Comparison of ENCODE assay signal across 9 mouse cellular contexts in the genomic region with DNA sequence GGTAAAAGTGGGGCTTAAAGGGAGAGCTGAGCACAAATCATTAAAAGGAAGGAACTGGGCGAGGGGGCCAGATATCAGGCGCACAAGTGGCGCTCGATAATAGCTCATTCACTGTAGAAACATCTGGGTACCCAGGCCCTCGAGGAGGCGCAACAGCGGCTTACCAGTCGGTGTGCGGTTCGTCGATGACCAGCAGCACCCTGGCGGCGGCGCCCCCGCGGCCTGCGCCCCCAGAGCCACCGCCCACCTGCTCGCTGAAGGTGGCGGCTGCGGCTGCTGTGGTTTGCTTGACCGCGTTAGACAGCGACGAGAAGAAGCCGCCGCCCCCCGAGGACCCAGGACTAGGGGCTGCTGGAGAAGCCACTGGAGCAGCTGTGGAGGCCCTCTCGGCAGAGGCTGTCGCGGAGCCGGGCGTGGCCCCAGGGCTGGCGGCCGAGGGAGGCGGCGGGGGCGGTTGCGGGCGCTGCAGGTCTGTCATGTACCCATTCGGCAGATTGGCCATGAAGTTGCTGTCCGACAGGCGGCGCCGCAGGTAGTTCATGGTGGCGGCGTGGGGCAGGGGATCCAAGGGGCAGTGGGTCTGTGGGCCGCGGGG. TPM values are rescaled to one million over a fixed set of nuclear protein-coding genes. Genes with fewer than 3 reads are reported as not detected.
DNase-seq lines count a peak whose midpoint lies in the region; ATAC-seq and TF ChIP-seq lines count a peak whose summit lies in the region.
"Had no signal": no experiment of that assay in that cellular context is flagged by ENCODE, and none has a peak within 500 bp of the region (broad histone marks: within the 10 kb centered on the region; RNA-seq: fewer than 3 reads in every experiment).

No protein-coding gene starts in this region.

- no peaks in the 10 kb centered on the region for H3K36me3 ChIP-seq in heart, adult 2 months (ENCODE audit: control insufficient read depth, insufficient read depth, low read length)
- H3K36me3 ChIP-seq in hindbrain, embryonic 13.5 days = peaks cover 6% of the 10 kb centered on the region
- H3K36me3 ChIP-seq in midbrain, embryonic 12.5 days = no peaks in the 10 kb centered on the region

- TF ChIP-seq EP300 in heart, adult 2 months (IDR thresholded peaks at IDR 0.05; ENCODE audit: insufficient read depth, low read depth, low read length) = no peak

- H3K4me2 ChIP-seq in hindbrain, embryonic 13.5 days = peak overlapping the region; percentile 63
- H3K4me2 ChIP-seq in midbrain, embryonic 12.5 days (replicated peaks) = peak overlapping the region; percentile 59

- DNase-seq in heart, adult 2 months = peak in 1 of 2 experiments; percentile 35
- no peak for DNase-seq in heart, adult 8-10 months (ENCODE audit: low spot score)
- DNase-seq in right cerebral cortex, postnatal 4 days = peak; percentile 22
- DNase-seq in right cerebral cortex, postnatal 25 days = no peak
- DNase-seq in urinary bladder, postnatal 14 days (ENCODE audit: low spot score) = no peak
- no peak for DNase-seq in testis, postnatal 10 days (ENCODE audit: low spot score)

- 17% methylated on average over 49 of the region's 49 CpGs for WGBS in heart, adult 2 months
- WGBS in hindbrain, embryonic 13.5 days = 20% methylated on average over 46 of the region's 49 CpGs
- whole genome bisulfite sequencing in midbrain, embryonic 12.5 days = 24% methylated on average over 46 of the region's 49 CpGs

- intact Hi-C loops in heart, adult 2 months (cut with DNase I) = no loop called here

- TF ChIP-seq CTCF in heart, adult 2 months (IDR thresholded peaks at IDR 0.05) = no peak

- 0 out of 2 replicates have a peak, but pooled peaks cover 2% of the 10 kb centered on the region for H3K27me3 ChIP-seq in heart, adult 2 months (ENCODE audit: control insufficient read depth, insufficient read depth, low read length)
- H3K27me3 ChIP-seq in hindbrain, embryonic 13.5 days = no peaks in the 10 kb centered on the region
- H3K27me3 ChIP-seq in midbrain, embryonic 12.5 days = no peaks in the 10 kb centered on the region

- no peak overlapping the region for H3K27ac ChIP-seq in heart, adult 2 months
- H3K27ac ChIP-seq in hindbrain, embryonic 13.5 days = peak overlapping the region; percentile 86
- H3K27ac ChIP-seq in midbrain, embryonic 12.5 days (replicated peaks) = no peak overlapping the region; the same call in 1 of the 2 replicates

- peak overlapping the region; percentile 29 for H3K9ac ChIP-seq in heart, adult 2 months (ENCODE audit: low read depth, low read length)
- H3K9ac ChIP-seq in hindbrain, embryonic 13.5 days = peak overlapping the region; percentile 79
- H3K9ac ChIP-seq in midbrain, embryonic 12.5 days (replicated peaks) = peak overlapping the region; percentile 60

- no peaks in the 10 kb centered on the region for H3K9me3 ChIP-seq in hindbrain, embryonic 13.5 days
- H3K9me3 ChIP-seq in midbrain, embryonic 12.5 days = no peaks in the 10 kb centered on the region

- peak; percentile 71 for ATAC-seq in hindbrain, embryonic 13.5 days (ENCODE audit: low FRiP score)
- ATAC-seq in midbrain, embryonic 12.5 days (ENCODE audit: low FRiP score, low read depth) = peak; percentile 72

- TF ChIP-seq POLR2A in heart, adult 2 months (IDR thresholded peaks at IDR 0.05; ENCODE audit: insufficient read depth, low read depth, low read length) = no peak

- no peaks in the 10 kb centered on the region for H3K4me1 ChIP-seq in heart, adult 2 months (ENCODE audit: control insufficient read depth, insufficient read depth, low read length)
- H3K4me1 ChIP-seq in hindbrain, embryonic 13.5 days (replicated peaks) = peaks cover 15% of the 10 kb centered on the region
- no peaks in the 10 kb centered on the region for H3K4me1 ChIP-seq in midbrain, embryonic 12.5 days

- peak overlapping the region; percentile 35; the same call in 1 of the 2 replicates for H3K4me3 ChIP-seq in heart, adult 2 months
- H3K4me3 ChIP-seq in hindbrain, embryonic 13.5 days = peak overlapping the region; percentile 56
- H3K4me3 ChIP-seq in midbrain, embryonic 12.5 days = peak overlapping the region; percentile 56

- no peaks in the 10 kb centered on the region for H3K79me2 ChIP-seq in heart, adult 2 months (replicated peaks; ENCODE audit: control insufficient read depth, insufficient read depth, low read length)

RNA-seq across cellular contexts. Expression of gene Syn1, which starts 0.5 kb away (rescaled TPM):
- total RNA-seq in heart, adult 2 months (2021) = under 1 TPM; 0.16 to 0.31 TPM
- polyA plus RNA-seq in heart, adult 2 months (2012; rRNA removed) = 0.35 and 0.57 TPM in 2 replicates
- total RNA-seq in heart, adult 8-10 months (2022) = under 1 TPM; 0.19 to 0.28 (median 0.22) TPM
- 39.9 and 41.3 TPM in 2 replicates for polyA plus RNA-seq in hindbrain, embryonic 13.5 days (2015; fragmentation: Nextera tagmentation; extraction: Ambion mirVana)
- polyA plus RNA-seq in midbrain, embryonic 12.5 days (2016; fragmentation: Nextera tagmentation; extraction: Ambion mirVana) = 18.5 and 23.4 TPM in 2 replicates
- total RNA-seq: hematopoietic stem cell, adult 5-6 weeks had no signal

RNA-seq across cellular contexts. Expression of gene Cfp, which starts 11.0 kb away (rescaled TPM):
- total RNA-seq in heart, adult 2 months (2021) = 10 to 100 TPM in 1 of 2 experiments, 1 to 10 TPM in 1; 7.9 to 12.8 TPM
- 10.8 and 12.2 TPM in 2 replicates for polyA plus RNA-seq in heart, adult 2 months (2012; rRNA removed)
- total RNA-seq in heart, adult 8-10 months (2022) = 10 to 100 TPM in 1 of 4 experiments, 1 to 10 TPM in 3; 5.2 to 22.7 (median 6.4) TPM
- polyA plus RNA-seq in hindbrain, embryonic 13.5 days (2015; fragmentation: Nextera tagmentation; extraction: Ambion mirVana) = 5.8 and 6.5 TPM in 2 replicates
- 4.5 and 5.3 TPM in 2 replicates for polyA plus RNA-seq in midbrain, embryonic 12.5 days (2016; fragmentation: Nextera tagmentation; extraction: Ambion mirVana)

RNA-seq across cellular contexts. Expression of gene Elk1, which starts 30.1 kb away (rescaled TPM):
- 10 to 100 TPM in 1 of 2 experiments, 1 to 10 TPM in 1; 8.6 to 10.1 TPM for total RNA-seq in heart, adult 2 months (2021)
- polyA plus RNA-seq in heart, adult 2 months (2012; rRNA removed) = 11.9 and 14.0 TPM in 2 replicates
- 10 to 100 TPM in 1 of 4 experiments, 1 to 10 TPM in 3; 6.6 to 10.3 (median 8.4) TPM for total RNA-seq in heart, adult 8-10 months (2022)
- polyA plus RNA-seq in hindbrain, embryonic 13.5 days (2015; fragmentation: Nextera tagmentation; extraction: Ambion mirVana) = 18.4 and 18.5 TPM in 2 replicates
- polyA plus RNA-seq in midbrain, embryonic 12.5 days (2016; fragmentation: Nextera tagmentation; extraction: Ambion mirVana) = 15.9 and 19.6 TPM in 2 replicates

RNA-seq across cellular contexts. Expression of gene Uxt, which starts 41.5 kb away (rescaled TPM):
- 10 to 100 TPM; 33.5 to 42.8 TPM for total RNA-seq in heart, adult 2 months (2021)
- 21.9 and 36.8 TPM in 2 replicates for polyA plus RNA-seq in heart, adult 2 months (2012; rRNA removed)
- 10 to 100 TPM; 37.6 to 45.1 (median 40.3) TPM for total RNA-seq in heart, adult 8-10 months (2022)
- polyA plus RNA-seq in hindbrain, embryonic 13.5 days (2015; fragmentation: Nextera tagmentation; extraction: Ambion mirVana) = 39.4 and 41.1 TPM in 2 replicates
- 58.2 and 66.4 TPM in 2 replicates for polyA plus RNA-seq in midbrain, embryonic 12.5 days (2016; fragmentation: Nextera tagmentation; extraction: Ambion mirVana)

RNA-seq across cellular contexts. Expression of gene Timp1, which starts 50.4 kb away (rescaled TPM):
- 1 to 10 TPM; 3.2 to 3.7 TPM for total RNA-seq in heart, adult 2 months (2021)
- 12.9 and 13.2 TPM in 2 replicates for polyA plus RNA-seq in heart, adult 2 months (2012; rRNA removed)
- 1 to 10 TPM; 2.0 to 3.5 (median 2.3) TPM for total RNA-seq in heart, adult 8-10 months (2022)
- 4.9 and 5.0 TPM in 2 replicates for polyA plus RNA-seq in hindbrain, embryonic 13.5 days (2015; fragmentation: Nextera tagmentation; extraction: Ambion mirVana)
- polyA plus RNA-seq in midbrain, embryonic 12.5 days (2016; fragmentation: Nextera tagmentation; extraction: Ambion mirVana) = 6.9 and 7.9 TPM in 2 replicates
- total RNA-seq: hematopoietic stem cell, adult 5-6 weeks had no signal

Comparison
In these comparisons a context has a peak if more than half of its experiments do, and no peak if none do; other contexts are left out.
1. H3K9ac ChIP-seq: peak in every context shown above with its lines; median percentile 79 in hindbrain, embryonic 13.5 days; 60 in midbrain, embryonic 12.5 days; 29 in heart, adult 2 months.
2. RNA of gene Syn1, which starts 0.5 kb away (polyA plus RNA-seq): 39.9 to 41.3 TPM in hindbrain, embryonic 13.5 days and 18.5 to 23.4 TPM in midbrain, embryonic 12.5 days; 0.35 to 0.57 TPM in heart, adult 2 months; every median in the first group is over 10 times any median in the second.
3. Peak in every context shown above with its lines, with median percentiles within 50 percentile points of each other: H3K4me3 ChIP-seq.